Mouse (Mus musculus): Measurements from ENCODE around the gene Gng7.

DNA sequence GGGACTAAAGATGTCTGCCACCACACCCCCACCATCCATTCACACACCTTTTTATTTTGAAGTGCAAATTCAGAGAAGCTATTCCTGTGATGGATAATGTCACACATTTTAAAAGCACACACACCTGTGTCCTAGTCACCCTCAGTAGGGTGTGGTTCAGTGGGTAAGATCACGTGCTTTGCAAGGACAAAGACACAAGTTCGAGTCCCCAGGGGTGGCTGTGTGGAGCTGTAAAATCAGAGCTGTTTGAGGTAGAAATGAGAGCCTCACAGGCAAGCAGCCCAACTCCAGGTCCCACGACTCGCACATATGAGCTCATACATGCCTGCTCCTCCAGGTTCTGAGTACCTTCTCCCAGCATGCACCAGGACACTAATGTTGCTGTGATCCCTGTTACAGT lies 46.6 kb downstream of the Gng7 start:
- TF ChIP-seq CTCF (IDR thresholded peaks at IDR 0.05; ENCODE audit: low read depth), result no peak
- TF ChIP-seq EP300 (IDR thresholded peaks at IDR 0.05; ENCODE audit: low read depth), result no peak
